Mouse (Mus musculus): ENCODE measurements at regions not wholly inside any gene's neighbourhood (a gene's known extent, or its start where the extent isn't known, plus 50 kb on each side); places are given as distances from the start of the nearest gene placed in this dataset.
A peak's percentile ranks its signal among the peaks of the same experiment; 100 is the strongest.

GRCm38 (mm10) chr5:77468467-77468866, 60.6 kb upstream of the Igfbp7 start:
- TF ChIP-seq CTCF (IDR thresholded peaks at IDR 0.05; ENCODE audit: low read depth, low read length): peak; percentile 93
- no peak for TF ChIP-seq POLR2A (IDR thresholded peaks at IDR 0.05; ENCODE audit: borderline replicate concordance, low read depth, low read length)
